Mouse (Mus musculus) bone marrow macrophage, adult 2 months (primary cell): ENCODE measurements around the gene Mylpf.

Experiments
- CTCF ChIP-seq: IDR thresholded peaks from 2 replicates; pipeline ENCODE4 v1.5.1; 2012; ENCODE audit warnings: low read depth, mild to moderate bottlenecking, low read length, moderate library complexity
- POLR2A ChIP-seq: IDR thresholded peaks from 2 replicates; pipeline ENCODE4 v1.6.1; 2012; ENCODE audit warnings: mild to moderate bottlenecking, low read depth, low read length, borderline replicate concordance

- no peak for TF ChIP-seq CTCF
- TF ChIP-seq POLR2A = no peak
Observed at GRCm38 (mm10) chr7:127253341-127253740, 44.7 kb downstream of the Mylpf start.
